Mouse (Mus musculus): Measurements from ENCODE around the gene Gm10944. TPM values are rescaled to one million over a fixed set of nuclear protein-coding genes. Genes with fewer than 3 reads are reported as not detected.

Gene Gm10944
- polyA plus RNA-seq (2015; fragmentation: Nextera tagmentation; extraction: Ambion mirVana): not detected in 2 replicates

- H3K27ac ChIP-seq (ENCODE audit: low read length): no peak within 1 kb of the TSS
- H3K9me3 ChIP-seq (replicated peaks; ENCODE audit: control insufficient read depth, low read length): no peaks in the 10 kb centered on the region
- no peak within 1 kb of the TSS for H3K4me3 ChIP-seq (ENCODE audit: low read depth, low read length)
- ATAC-seq (ENCODE audit: low read depth): no peak
- H3K36me3 ChIP-seq (ENCODE audit: control insufficient read depth, insufficient read depth): no peaks in the 10 kb centered on the region
- H3K4me2 ChIP-seq (ENCODE audit: low read depth, low read length): no peak within 1 kb of the TSS
- WGBS (ENCODE audit: insufficient replicate concordance): 77% methylated on average over 1 of the region's 1 CpGs
- H3K9ac ChIP-seq (ENCODE audit: low read depth, low read length): no peak within 1 kb of the TSS
- H3K27me3 ChIP-seq (ENCODE audit: control insufficient read depth, insufficient read depth, low read depth, low read length): no peaks in the 10 kb centered on the region
- H3K4me1 ChIP-seq (ENCODE audit: control insufficient read depth, low read depth, low read length): no peaks in the 10 kb centered on the region
These were observed at the start of gene Gm10944 for GRCm38 (mm10) chr10:10681048-10681447. Gene Gm10944, plus strand, starts transcription at chr10:10681348.

GRCm38 (mm10) chr10:10655991-10656390, 25.2 kb upstream of the Gm10944 start:
- Histone ChIP-seq H3K27ac (ENCODE audit: low read length) (no peak overlapping the region), H3K27me3 (ENCODE audit: control insufficient read depth, insufficient read depth, low read depth, low read length) (no peaks in the 10 kb centered on the region), H3K4me1 (ENCODE audit: control insufficient read depth, low read depth, low read length) (no peaks in the 10 kb centered on the region), H3K36me3 (ENCODE audit: control insufficient read depth, insufficient read depth) (no peaks in the 10 kb centered on the region), H3K4me2 (ENCODE audit: low read depth, low read length) (no peak overlapping the region), H3K4me3 (ENCODE audit: low read depth, low read length) (no peak overlapping the region), H3K9ac (ENCODE audit: low read depth, low read length) (no peak overlapping the region), H3K9me3 (replicated peaks; ENCODE audit: control insufficient read depth, low read length) (no peaks in the 10 kb centered on the region)
- ATAC-seq (ENCODE audit: low read depth): no peak

- WGBS (ENCODE audit: insufficient replicate concordance): 63% methylated on average over 4 of the region's 4 CpGs
- Histone ChIP-seq H3K4me1 (ENCODE audit: control insufficient read depth, low read depth, low read length) (no peaks in the 10 kb centered on the region), H3K27ac (ENCODE audit: low read length) (no peak overlapping the region), H3K9ac (ENCODE audit: low read depth, low read length) (no peak overlapping the region), H3K4me3 (ENCODE audit: low read depth, low read length) (no peak overlapping the region), H3K27me3 (ENCODE audit: control insufficient read depth, insufficient read depth, low read depth, low read length) (no peaks in the 10 kb centered on the region), H3K9me3 (replicated peaks; ENCODE audit: control insufficient read depth, low read length) (no peaks in the 10 kb centered on the region), H3K36me3 (ENCODE audit: control insufficient read depth, insufficient read depth) (no peaks in the 10 kb centered on the region), H3K4me2 (ENCODE audit: low read depth, low read length) (no peak overlapping the region)
- no peak for ATAC-seq (ENCODE audit: low read depth)
These were observed 24.5 kb upstream of the Gm10944 start for GRCm38 (mm10) chr10:10656621-10657020.

- ATAC-seq (ENCODE audit: low read depth): no peak
- H3K36me3 ChIP-seq (ENCODE audit: control insufficient read depth, insufficient read depth): no peaks in the 10 kb centered on the region
- no peak overlapping the region for H3K27ac ChIP-seq (ENCODE audit: low read length)
- H3K9ac ChIP-seq (ENCODE audit: low read depth, low read length): no peak overlapping the region
- H3K27me3 ChIP-seq (ENCODE audit: control insufficient read depth, insufficient read depth, low read depth, low read length): no peaks in the 10 kb centered on the region
- no peak overlapping the region for H3K4me2 ChIP-seq (ENCODE audit: low read depth, low read length)
- no peak overlapping the region for H3K4me3 ChIP-seq (ENCODE audit: low read depth, low read length)
- WGBS (ENCODE audit: insufficient replicate concordance): 54% methylated on average over 3 of the region's 3 CpGs
- H3K4me1 ChIP-seq (ENCODE audit: control insufficient read depth, low read depth, low read length): no peaks in the 10 kb centered on the region
- H3K9me3 ChIP-seq (replicated peaks; ENCODE audit: control insufficient read depth, low read length): no peaks in the 10 kb centered on the region
These were observed 22.0 kb upstream of the Gm10944 start for GRCm38 (mm10) chr10:10659161-10659560.

GRCm38 (mm10) chr10:10659976-10660375, 21.2 kb upstream of the Gm10944 start:
- no peaks in the 10 kb centered on the region for H3K4me1 ChIP-seq (ENCODE audit: control insufficient read depth, low read depth, low read length)
- no peaks in the 10 kb centered on the region for H3K9me3 ChIP-seq (replicated peaks; ENCODE audit: control insufficient read depth, low read length)
- no peak overlapping the region for H3K9ac ChIP-seq (ENCODE audit: low read depth, low read length)
- H3K27ac ChIP-seq (ENCODE audit: low read length): no peak overlapping the region
- no peaks in the 10 kb centered on the region for H3K36me3 ChIP-seq (ENCODE audit: control insufficient read depth, insufficient read depth)
- H3K4me2 ChIP-seq (ENCODE audit: low read depth, low read length): no peak overlapping the region
- no peak for ATAC-seq (ENCODE audit: low read depth)
- H3K4me3 ChIP-seq (ENCODE audit: low read depth, low read length): no peak overlapping the region
- 33% methylated on average over 3 of the region's 3 CpGs for WGBS (ENCODE audit: insufficient replicate concordance)
- no peaks in the 10 kb centered on the region for H3K27me3 ChIP-seq (ENCODE audit: control insufficient read depth, insufficient read depth, low read depth, low read length)

- Histone ChIP-seq H3K4me1 (ENCODE audit: control insufficient read depth, low read depth, low read length) (no peaks in the 10 kb centered on the region), H3K4me3 (ENCODE audit: low read depth, low read length) (no peak overlapping the region), H3K36me3 (ENCODE audit: control insufficient read depth, insufficient read depth) (no peaks in the 10 kb centered on the region), H3K4me2 (ENCODE audit: low read depth, low read length) (no peak overlapping the region), H3K9ac (ENCODE audit: low read depth, low read length) (no peak overlapping the region), H3K27me3 (ENCODE audit: control insufficient read depth, insufficient read depth, low read depth, low read length) (no peaks in the 10 kb centered on the region), H3K9me3 (replicated peaks; ENCODE audit: control insufficient read depth, low read length) (no peaks in the 10 kb centered on the region), H3K27ac (ENCODE audit: low read length) (no peak overlapping the region)
- ATAC-seq (ENCODE audit: low read depth): no peak
- WGBS (ENCODE audit: insufficient replicate concordance): 4% methylated on average over 35 of the region's 35 CpGs
These were observed 7.9 kb downstream of the Gm10944 start for GRCm38 (mm10) chr10:10688907-10689667.

GRCm38 (mm10) chr10:10689668-10690223, 8.6 kb downstream of the Gm10944 start:
- no peaks in the 10 kb centered on the region for H3K36me3 ChIP-seq (ENCODE audit: control insufficient read depth, insufficient read depth)
- H3K4me2 ChIP-seq (ENCODE audit: low read depth, low read length): no peak overlapping the region
- H3K27ac ChIP-seq (ENCODE audit: low read length): no peak overlapping the region
- no peaks in the 10 kb centered on the region for H3K4me1 ChIP-seq (ENCODE audit: control insufficient read depth, low read depth, low read length)
- H3K9ac ChIP-seq (ENCODE audit: low read depth, low read length): no peak overlapping the region
- ATAC-seq (ENCODE audit: low read depth): no peak
- H3K9me3 ChIP-seq (replicated peaks; ENCODE audit: control insufficient read depth, low read length): no peaks in the 10 kb centered on the region
- WGBS (ENCODE audit: insufficient replicate concordance): 19% methylated on average over 11 of the region's 11 CpGs
- no peaks in the 10 kb centered on the region for H3K27me3 ChIP-seq (ENCODE audit: control insufficient read depth, insufficient read depth, low read depth, low read length)
- H3K4me3 ChIP-seq (ENCODE audit: low read depth, low read length): no peak overlapping the region

- H3K9me3 ChIP-seq (replicated peaks; ENCODE audit: control insufficient read depth, low read length): no peaks in the 10 kb centered on the region
- no peak overlapping the region for H3K9ac ChIP-seq (ENCODE audit: low read depth, low read length)
- H3K4me3 ChIP-seq (ENCODE audit: low read depth, low read length): no peak overlapping the region
- no peaks in the 10 kb centered on the region for H3K4me1 ChIP-seq (ENCODE audit: control insufficient read depth, low read depth, low read length)
- 65% methylated on average over 6 of the region's 6 CpGs for WGBS (ENCODE audit: insufficient replicate concordance)
- no peaks in the 10 kb centered on the region for H3K27me3 ChIP-seq (ENCODE audit: control insufficient read depth, insufficient read depth, low read depth, low read length)
- no peak overlapping the region for H3K4me2 ChIP-seq (ENCODE audit: low read depth, low read length)
- no peak overlapping the region for H3K27ac ChIP-seq (ENCODE audit: low read length)
- H3K36me3 ChIP-seq (ENCODE audit: control insufficient read depth, insufficient read depth): no peaks in the 10 kb centered on the region
- no peak for ATAC-seq (ENCODE audit: low read depth)
These were observed 16.3 kb downstream of the Gm10944 start for GRCm38 (mm10) chr10:10697497-10697896.

- Histone ChIP-seq H3K9me3 (replicated peaks; ENCODE audit: control insufficient read depth, low read length) (no peaks in the 10 kb centered on the region), H3K9ac (ENCODE audit: low read depth, low read length) (no peak overlapping the region), H3K27ac (ENCODE audit: low read length) (no peak overlapping the region), H3K36me3 (ENCODE audit: control insufficient read depth, insufficient read depth) (no peaks in the 10 kb centered on the region), H3K4me3 (ENCODE audit: low read depth, low read length) (no peak overlapping the region), H3K4me1 (ENCODE audit: control insufficient read depth, low read depth, low read length) (no peaks in the 10 kb centered on the region), H3K27me3 (ENCODE audit: control insufficient read depth, insufficient read depth, low read depth, low read length) (no peaks in the 10 kb centered on the region), H3K4me2 (ENCODE audit: low read depth, low read length) (no peak overlapping the region)
- 15% methylated on average over 1 of the region's 1 CpGs for WGBS (ENCODE audit: insufficient replicate concordance)
- no peak for ATAC-seq (ENCODE audit: low read depth)
These were observed 19.8 kb downstream of the Gm10944 start for GRCm38 (mm10) chr10:10700903-10701302.

All from liver, embryonic 16.5 days (tissue).